Mouse (Mus musculus): ENCODE data around the gene Cdkal1.

- TF ChIP-seq FOSL1 (IDR thresholded peaks at IDR 0.05; ENCODE audit: insufficient read depth, low read length, poor library complexity, severe bottlenecking), result no peak
- no peak for TF ChIP-seq CTCF (IDR thresholded peaks at IDR 0.05; ENCODE audit: control insufficient read depth, insufficient read depth, insufficient read length)
- TF ChIP-seq MYOG (IDR thresholded peaks at IDR 0.05; ENCODE audit: control insufficient read depth, extremely low read depth, insufficient read length), result no peak
- no peak for TF ChIP-seq MAX (IDR thresholded peaks at IDR 0.05)
These were observed 68.5 kb downstream of the Cdkal1 start for GRCm38 (mm10) chr13:29786984-29787383.
